Mouse (Mus musculus): ENCODE measurements around the gene Mill1.
A peak's percentile ranks its signal among the peaks of the same experiment; 100 is the strongest.
"Not testable (repeated sequence)": the region's sequence is repeated elsewhere in the genome, so short reads cannot be mapped to it uniquely, and the experiment has no call there.

Mill1 gene

DNA sequence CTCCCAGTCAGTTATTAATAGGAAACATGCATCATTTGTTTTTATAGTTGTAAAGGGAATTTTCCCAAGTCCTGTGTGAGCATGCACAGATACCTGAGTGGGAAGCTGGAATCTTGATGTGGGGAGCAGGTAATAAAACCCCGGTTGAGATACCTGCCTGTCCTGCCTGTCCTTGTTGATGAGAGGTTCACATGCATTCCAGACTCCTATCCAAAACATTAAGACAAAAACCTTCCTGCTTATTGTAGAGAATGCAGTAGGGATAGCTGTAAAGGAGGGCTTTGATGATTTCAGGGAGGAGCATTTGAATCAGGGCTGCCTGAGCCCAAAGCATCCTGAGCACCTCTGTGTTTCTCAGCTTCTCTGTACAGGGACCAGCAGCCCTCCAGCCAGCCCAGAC lies at the start of gene Mill1:
Gene Mill1, plus strand, starts transcription at position 301 of the 400 bp plus-strand sequence.
- no peak for DNase-seq (ENCODE audit: low read depth, low spot score)

DNA sequence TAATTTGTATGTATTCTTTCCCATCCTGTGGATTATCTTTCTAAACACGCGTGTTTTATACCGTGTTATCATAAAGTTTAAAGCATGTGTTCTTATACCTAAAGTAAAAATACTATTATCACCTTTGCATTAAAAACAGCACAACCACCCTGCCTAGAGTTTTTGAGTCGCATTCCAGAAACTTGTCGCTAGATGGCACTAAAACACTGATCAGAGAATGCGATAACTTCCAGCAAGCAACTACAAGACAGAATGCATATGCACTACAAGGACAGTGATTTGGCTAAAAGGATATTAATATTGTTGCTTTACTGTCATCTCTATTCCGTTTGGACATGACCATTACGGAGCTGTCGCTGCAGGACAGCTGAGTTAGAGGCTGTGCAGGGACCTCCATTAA lies 34.2 kb upstream of the Mill1 start:
- peak; percentile 2 for DNase-seq (ENCODE audit: low read depth, low spot score)

DNA sequence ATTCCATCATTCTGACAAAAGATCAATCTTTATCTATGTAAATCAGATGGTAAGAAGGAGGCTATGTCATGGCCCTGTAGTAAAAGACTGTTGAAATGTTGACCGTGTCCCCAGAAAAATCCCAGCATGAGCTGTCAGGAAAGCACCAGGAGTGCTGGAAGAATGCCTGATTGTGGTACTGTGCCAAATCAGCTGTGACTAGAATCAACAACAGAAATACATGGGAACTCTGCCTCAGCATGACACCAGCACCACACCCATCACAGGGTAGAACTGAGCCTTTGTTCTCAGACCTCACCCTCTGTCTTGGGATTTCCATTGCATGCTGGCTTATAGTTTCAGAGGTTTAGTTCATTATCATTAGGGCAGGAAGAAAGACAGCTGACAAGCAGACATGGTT lies 30.4 kb upstream of the Mill1 start:
- DNase-seq (ENCODE audit: low read depth, low spot score) = no peak

DNA sequence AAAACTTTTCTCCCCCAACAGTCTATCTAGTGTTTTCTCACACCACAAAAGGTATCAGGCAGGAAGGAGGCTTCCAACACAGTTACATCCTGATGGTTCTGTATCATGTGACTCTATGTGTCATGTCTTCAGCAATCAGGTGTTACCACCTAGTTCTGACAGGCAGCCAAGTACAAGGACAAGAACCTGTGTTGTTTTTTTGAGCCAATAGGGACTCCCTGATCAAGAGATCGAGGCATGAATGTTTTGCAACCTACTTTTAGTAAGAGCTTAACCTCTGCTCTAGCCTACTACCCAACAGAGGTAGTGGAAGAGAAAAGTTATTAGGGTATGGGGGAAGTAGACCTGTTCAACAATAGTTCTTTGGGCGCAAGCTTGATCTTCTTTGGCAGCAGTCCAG lies 6.6 kb upstream of the Mill1 start:
- no peak for DNase-seq (ENCODE audit: low read depth, low spot score)

DNA sequence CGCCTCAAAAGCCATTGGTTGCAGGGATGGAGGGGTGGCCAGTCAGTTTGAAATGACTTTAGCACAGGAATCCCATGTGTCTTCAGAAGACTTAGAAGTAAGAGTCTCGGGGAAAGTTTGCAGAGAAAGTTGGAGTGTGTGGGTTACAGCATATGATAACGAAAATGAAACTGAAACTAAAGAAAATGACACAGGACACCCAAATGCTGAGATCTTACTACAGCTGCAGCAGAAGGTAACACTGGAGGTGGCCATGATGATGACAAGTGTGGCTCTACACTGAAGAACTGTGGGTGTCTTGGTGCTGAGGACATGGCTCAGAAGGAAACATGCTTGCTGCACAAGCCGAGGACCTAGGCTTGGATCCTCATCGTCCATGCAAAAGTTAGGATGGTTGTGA lies 3.9 kb upstream of the Mill1 start:
- no peak for DNase-seq (ENCODE audit: low read depth, low spot score)

DNA sequence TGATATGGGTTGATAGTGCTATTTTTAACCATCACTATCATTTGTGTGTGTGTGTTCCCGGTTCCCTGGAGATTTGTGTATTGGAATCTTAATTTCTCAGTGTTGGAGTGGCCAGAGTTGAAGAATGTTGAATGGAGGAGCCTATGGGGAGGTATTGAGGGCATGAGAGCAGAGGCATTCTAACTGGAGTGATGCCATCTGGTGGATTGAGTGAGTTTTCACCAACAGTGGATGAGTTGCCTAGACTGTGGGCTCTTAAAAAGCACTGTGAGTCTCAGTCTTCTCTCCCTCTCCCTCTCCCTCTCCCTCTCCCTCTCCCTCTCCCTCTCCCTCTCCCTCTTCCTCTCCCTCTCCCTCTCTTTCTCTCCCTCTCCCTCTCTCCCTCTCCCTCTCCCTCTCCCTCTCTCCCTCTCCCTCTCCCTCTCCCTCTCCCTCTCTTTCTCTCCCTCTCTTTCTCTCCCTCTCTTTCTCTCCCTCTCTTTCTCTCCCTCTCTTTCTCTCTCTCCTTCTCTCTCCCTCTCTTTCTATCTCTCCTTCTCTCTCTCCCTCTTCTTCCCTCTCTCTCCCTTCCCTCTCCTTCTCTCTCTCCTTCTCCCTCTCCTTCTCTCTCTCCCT lies 1.1 kb upstream of the Mill1 start:
- not testable (repeated sequence) for DNase-seq (ENCODE audit: low read depth, low spot score)

DNA sequence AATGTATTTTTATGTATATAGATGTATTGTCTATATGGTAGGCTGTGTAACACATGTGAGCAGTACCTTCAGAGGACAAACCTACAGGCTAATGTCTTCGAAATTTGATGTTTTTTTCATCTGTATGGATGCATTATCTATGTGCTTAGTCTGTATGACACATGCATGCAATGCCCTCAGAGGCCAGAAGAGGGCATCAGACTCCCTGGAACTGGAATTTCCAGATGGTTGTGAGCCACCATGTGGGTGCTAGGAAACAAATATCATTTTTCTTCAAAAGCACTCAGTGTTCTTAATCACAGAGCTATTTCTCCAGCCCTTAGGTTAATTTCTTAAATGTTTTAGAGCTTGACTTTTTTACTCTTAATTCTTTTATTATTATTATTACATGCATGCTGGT lies 15.1 kb downstream of the Mill1 start:
- no peak for DNase-seq (ENCODE audit: low read depth, low spot score)

DNA sequence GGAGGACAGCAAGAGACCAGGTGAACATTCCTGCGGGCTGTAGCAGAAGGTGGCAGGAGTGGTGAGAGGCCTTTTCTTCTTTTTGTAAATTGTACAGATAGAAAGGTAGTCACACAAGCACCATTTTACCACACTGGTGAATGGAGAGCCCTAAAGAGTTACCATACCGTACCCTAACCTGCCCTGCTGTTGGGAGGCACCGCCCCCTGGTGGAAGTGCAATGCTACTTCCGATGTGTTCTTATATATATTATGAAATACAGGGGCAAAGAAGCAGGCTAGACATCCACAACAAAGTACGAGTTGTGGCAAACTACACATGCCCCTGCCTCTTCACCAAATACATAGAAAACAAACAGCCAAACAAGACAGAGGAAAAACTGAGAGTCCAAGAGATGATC lies 19.9 kb downstream of the Mill1 start:
- DNase-seq (ENCODE audit: low read depth, low spot score) = peak; percentile 12
